Mouse (Mus musculus) CH12.LX (cell line): ENCODE results near the gene Prkcq. TPM values are rescaled to one million over a fixed set of nuclear protein-coding genes. Genes with fewer than 3 reads are reported as not detected.

Experiments used
- DNase-seq: peaks from one replicate; pipeline ENCODE4 v3.0.0-alpha.2; 2013; ENCODE audit errors: extremely low read depth
- H3K27ac ChIP-seq: 2 replicates; pipeline ENCODE4 v1.5.1; 2012; ENCODE audit warnings: low read depth, mild to moderate bottlenecking, control low read depth, moderate library complexity; ENCODE audit not compliant: insufficient read depth
- H3K27me3 ChIP-seq: replicated peaks from 2 replicates; pipeline ENCODE3; 2012; ENCODE audit warnings: inconsistent platforms
- H3K36me3 ChIP-seq, 2 experiments: replicated peaks in 1 of 2; 2 replicates each; pipeline versions ENCODE3 to v1.6.1; 2012; ENCODE audit warnings: inconsistent platforms in 1 of 2, low read length in 1 of 2, mild to moderate bottlenecking in 1 of 2, mixed read lengths in 1 of 2, moderate library complexity in 1 of 2; ENCODE audit not compliant: control insufficient read depth in 1 of 2, insufficient read depth in 1 of 2
- H3K4me1 ChIP-seq, 2 experiments: 2 replicates each; pipeline ENCODE4 v1.6.1; 2012; ENCODE audit warnings: inconsistent platforms in 1 of 2, moderate library complexity in 1 of 2; ENCODE audit not compliant: insufficient read depth in 2 of 2, control insufficient read depth in 1 of 2
- H3K4me2 ChIP-seq: 2 replicates; pipeline ENCODE4 v1.6.1; 2012; ENCODE audit warnings: low read depth, mild to moderate bottlenecking, control low read depth; ENCODE audit not compliant: poor library complexity, insufficient read depth, severe bottlenecking
- H3K4me3 ChIP-seq, 3 experiments: fragments of 150-350 bp in 1 of 3; sonication (generic) in 1 of 3; replicated peaks in 1 of 3; 2 replicates each; pipeline versions ENCODE3 to v1.5.1; 2011 to 2012; ENCODE audit warnings: low read depth in 2 of 3, low read length in 2 of 3, mild to moderate bottlenecking in 2 of 3, moderate library complexity in 2 of 3, control low read depth in 1 of 3, improper control_type of control experiment in 1 of 3, inconsistent platforms in 1 of 3, mixed read lengths in 1 of 3; ENCODE audit not compliant: poor library complexity in 1 of 3
- H3K79me2 ChIP-seq: replicated peaks from 2 replicates; pipeline ENCODE4 v1.6.1; 2012; ENCODE audit warnings: mild to moderate bottlenecking, moderate library complexity; ENCODE audit not compliant: control insufficient read depth, poor library complexity, insufficient read depth, severe bottlenecking; ENCODE audit errors: extremely low read depth
- H3K9ac ChIP-seq: 2 replicates; pipeline ENCODE4 v1.6.1; 2012; ENCODE audit warnings: low read depth, mild to moderate bottlenecking, control low read depth, moderate library complexity; ENCODE audit not compliant: insufficient read depth
- H3K9me3 ChIP-seq: replicated peaks from 2 replicates; pipeline ENCODE3; 2012; ENCODE audit warnings: low read length, inconsistent platforms, mixed read lengths
- ELF1 ChIP-seq: IDR thresholded peaks from 2 replicates; pipeline ENCODE4 v1.6.1; 2014; ENCODE audit warnings: low read depth, mild to moderate bottlenecking, inconsistent platforms, low read length, improper control_type of control experiment
- EP300 ChIP-seq: IDR thresholded peaks from 2 replicates; pipeline ENCODE4 v1.6.1; 2011; ENCODE audit warnings: low read length, improper control_type of control experiment
- HCFC1 ChIP-seq: IDR thresholded peaks from 2 replicates; pipeline ENCODE4 v1.6.1; 2012; ENCODE audit warnings: low read depth, mild to moderate bottlenecking, inconsistent platforms, low read length, improper control_type of control experiment
- JUN ChIP-seq: IDR thresholded peaks from 2 replicates; pipeline ENCODE4 v1.6.1; 2011; ENCODE audit warnings: low read depth, mild to moderate bottlenecking, low read length, improper control_type of control experiment, moderate library complexity; ENCODE audit not compliant: insufficient read depth
- JUND ChIP-seq: conservative IDR thresholded peaks from 2 replicates; pipeline ENCODE4 v1.6.1; 2011; ENCODE audit warnings: low read depth, low read length, improper control_type of control experiment
- KAT2A ChIP-seq: IDR thresholded peaks from 2 replicates; pipeline ENCODE4 v1.6.1; 2012; ENCODE audit warnings: low read length, improper control_type of control experiment, inconsistent platforms; ENCODE audit not compliant: insufficient replicate concordance
- MAX ChIP-seq: IDR thresholded peaks from 2 replicates; pipeline ENCODE4 v1.6.1; 2011; ENCODE audit warnings: low read length, improper control_type of control experiment
- NRF1 ChIP-seq: IDR thresholded peaks from 2 replicates; pipeline ENCODE4 v1.6.1; 2014; ENCODE audit warnings: low read depth, mild to moderate bottlenecking, inconsistent platforms, low read length, improper control_type of control experiment, moderate library complexity
- POLR2A ChIP-seq: IDR thresholded peaks from 2 replicates; pipeline ENCODE4 v1.6.1; 2011; ENCODE audit warnings: low read depth, mild to moderate bottlenecking, improper control_type of control experiment, low read length
- RCOR1 ChIP-seq: conservative IDR thresholded peaks from 2 replicates; pipeline ENCODE4 v1.6.1; 2012; ENCODE audit warnings: low read depth, mild to moderate bottlenecking, inconsistent platforms, low read length, improper control_type of control experiment
- TCF12 ChIP-seq: IDR thresholded peaks from 2 replicates; pipeline ENCODE4 v1.6.1; 2014; ENCODE audit warnings: low read depth, mild to moderate bottlenecking, inconsistent platforms, low read length, improper control_type of control experiment
- USF1 ChIP-seq: IDR thresholded peaks from 2 replicates; pipeline ENCODE4 v1.6.1; 2014; ENCODE audit warnings: low read depth, mild to moderate bottlenecking, inconsistent platforms, low read length, improper control_type of control experiment
- USF2 ChIP-seq: conservative IDR thresholded peaks from 2 replicates; pipeline ENCODE4 v1.6.1; 2011; ENCODE audit warnings: low read depth, low read length, improper control_type of control experiment
- ZC3H11A ChIP-seq: IDR thresholded peaks from 2 replicates; pipeline ENCODE4 v1.6.1; 2012; ENCODE audit warnings: low read depth, mild to moderate bottlenecking, inconsistent platforms, low read length, improper control_type of control experiment
- dilution Hi-C: fragments of 300-500 bp; cut with MboI; formaldehyde crosslinking; loops from 2 replicates; pipeline ENCODE4 v1.14.3; 2020; ENCODE audit warnings: low sequenced_read_pairs; ENCODE audit not compliant: extremely low pct_unique_long_range_greater_than_20kb, extremely low pct_ligation_motif_present
- in situ Hi-C: fragments of 300-500 bp; cut with MboI; formaldehyde crosslinking; loops from 3 replicates; pipeline ENCODE4 v1.14.3; 2019; ENCODE audit warnings: low sequenced_read_pairs, low pct_ligation_motif_present, low pct_unique_long_range_greater_than_20kb, mixed read lengths
- polyA plus RNA-seq: library from polyadenylated mRNA; unstranded; fragments of >175 nt; gene quantifications from 2 replicates; pipeline ENCODE4 v1.2.1, GENCODE M21; 2012; ENCODE audit warnings: low read depth; ENCODE audit not compliant: insufficient read length
- total RNA-seq, 2 experiments: library from RNA; depleted of rRNA; stranded (reverse); fragments of 300-350 nt in 1 of 2; fragments of >200 nt in 1 of 2; gene quantifications; 2 replicates each; pipeline ENCODE4 v1.2.3; 2012 to 2014

The Prkcq gene
- total and polyA plus RNA-seq, 3 experiments: not detected

- no peaks in the 10 kb centered on the region for H3K79me2 ChIP-seq
- no peak overlapping the region for H3K4me2 ChIP-seq
- no peaks in the 10 kb centered on the region for H3K27me3 ChIP-seq
- H3K9ac ChIP-seq: no peak overlapping the region
- no peak for DNase-seq
- no peaks in the 10 kb centered on the region for H3K36me3 ChIP-seq
- peaks cover 0 to 18% of the 10 kb centered on the region in 2 experiments; a peak in 2 of 4 replicates for H3K4me1 ChIP-seq
- no peak overlapping the region for H3K4me3 ChIP-seq
- no peak overlapping the region for H3K27ac ChIP-seq
- no peak for TF ChIP-seq ELF1
- no peak for TF ChIP-seq USF1
- TF ChIP-seq ZC3H11A: no peak
- no peak for TF ChIP-seq HCFC1
- H3K9me3 ChIP-seq: no peaks in the 10 kb centered on the region
- in situ Hi-C loops (no loop called here), dilution Hi-C loops (no loop called here)
Observed at GRCm38 (mm10) chr2:11186586-11186985, 14.7 kb downstream of the Prkcq start.

GRCm38 (mm10) chr2:11187166-11187565 is 15.3 kb downstream of the Prkcq start:
- H3K9ac ChIP-seq: no peak overlapping the region
- H3K4me3 ChIP-seq: no peak overlapping the region
- no peaks in the 10 kb centered on the region for H3K36me3 ChIP-seq
- H3K4me2 ChIP-seq: no peak overlapping the region
- in situ Hi-C loops (no loop called here), dilution Hi-C loops (no loop called here)
- no peaks in the 10 kb centered on the region for H3K9me3 ChIP-seq
- no peaks in the 10 kb centered on the region for H3K79me2 ChIP-seq
- H3K4me1 ChIP-seq: peaks cover 0 to 24% of the 10 kb centered on the region in 2 experiments; a peak in 2 of 4 replicates
- no peaks in the 10 kb centered on the region for H3K27me3 ChIP-seq
- DNase-seq: no peak
- TF ChIP-seq TCF12: no peak
- no peak for TF ChIP-seq JUND
- TF ChIP-seq EP300: no peak
- TF ChIP-seq JUN: no peak
- no peak for TF ChIP-seq NRF1
- TF ChIP-seq USF2: no peak
- no peak overlapping the region for H3K27ac ChIP-seq

- Histone ChIP-seq H3K9ac (no peak overlapping the region), H3K36me3 (no peaks in the 10 kb centered on the region), H3K9me3 (no peaks in the 10 kb centered on the region), H3K4me3 (no peak overlapping the region), H3K4me1 (peaks cover 0 to 35% of the 10 kb centered on the region in 2 experiments; a peak in 2 of 4 replicates), H3K27ac (no peak overlapping the region), H3K27me3 (no peaks in the 10 kb centered on the region), H3K79me2 (no peaks in the 10 kb centered on the region), H3K4me2 (no peak overlapping the region)
- no peak for DNase-seq
- dilution Hi-C loops: no loop called here
- in situ Hi-C loops: no loop called here
- no peak for TF ChIP-seq POLR2A
- no peak for TF ChIP-seq ZC3H11A
- no peak for TF ChIP-seq JUND
- TF ChIP-seq KAT2A: no peak
- no peak for TF ChIP-seq MAX
- no peak for TF ChIP-seq TCF12
- TF ChIP-seq RCOR1: no peak
Observed at GRCm38 (mm10) chr2:11188279-11188678, 16.4 kb downstream of the Prkcq start.
